Mouse (Mus musculus): ENCODE data around the gene Mvb12b. TPM values are rescaled to one million over a fixed set of nuclear protein-coding genes. Genes with fewer than 3 reads are reported as not detected.

Mvb12b gene
- total RNA-seq, 2 experiments from 2014 or later = 74.6 to 78.4 TPM

DNA sequence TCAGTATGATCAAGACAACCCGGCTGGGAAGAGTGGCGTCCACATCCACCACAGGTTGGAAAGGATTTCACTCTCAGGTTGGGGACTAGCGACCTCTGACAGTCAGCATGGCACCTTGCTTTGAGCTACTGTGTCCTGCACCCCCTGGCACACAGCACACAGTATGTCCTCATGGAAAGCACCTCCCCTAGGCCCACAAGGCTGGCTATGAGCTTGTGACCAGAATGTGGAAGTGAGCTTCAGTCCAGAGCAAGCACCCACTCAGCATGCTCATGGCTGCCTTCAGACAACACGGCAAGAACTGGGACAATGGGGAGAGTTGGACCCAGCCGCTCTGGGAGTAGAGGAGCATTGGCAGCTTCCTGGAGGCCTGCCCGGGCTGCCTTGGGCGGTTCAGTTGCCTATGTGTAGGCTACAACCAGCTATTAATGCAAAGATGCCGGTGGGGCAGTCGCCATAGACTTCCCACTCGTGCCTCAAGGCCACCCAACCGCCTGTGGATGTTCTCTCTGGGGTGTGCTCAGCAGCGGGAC lies 84.6 kb downstream of the Mvb12b start:
- no peak overlapping the region for H3K4me3 ChIP-seq
- intact Hi-C loops (cut with DNase I) = loop anchor here (5.0 kb wide), 1 partner anchor 56 kb away; no protein-coding TSS in a partner anchor
- TF ChIP-seq CTCF (IDR thresholded peaks at IDR 0.05) = no peak
- DNase-seq (ENCODE audit: extremely low spot score in 1 of 2, low spot score in 2 of 2) = no peak
- no peak overlapping the region for H3K27ac ChIP-seq

DNA sequence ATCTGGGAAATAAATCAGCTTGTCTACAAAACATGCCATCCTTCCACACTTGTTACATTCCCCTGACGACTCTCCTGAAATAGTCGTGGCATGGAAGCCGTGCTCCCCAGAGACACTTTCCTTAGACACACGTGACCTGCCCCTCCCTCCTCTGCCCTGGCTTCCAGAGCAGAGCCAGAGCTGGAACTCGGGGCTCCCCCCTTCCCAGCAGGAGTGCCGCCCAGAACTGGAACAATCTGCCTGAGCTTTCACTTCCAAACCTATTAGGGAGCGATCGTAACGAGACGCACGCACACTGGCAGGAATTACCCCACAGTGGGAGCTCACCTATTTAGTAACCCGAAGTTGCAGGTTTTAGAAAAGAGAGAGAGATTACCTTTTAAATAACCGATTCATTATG lies 86.0 kb downstream of the Mvb12b start:
- TF ChIP-seq CTCF (IDR thresholded peaks at IDR 0.05) = no peak
- H3K27ac ChIP-seq = no peak overlapping the region
- DNase-seq (ENCODE audit: extremely low spot score in 1 of 2, low spot score in 2 of 2) = peak in 1 of 2 experiments; percentile 43
- no peak overlapping the region for H3K4me3 ChIP-seq
- intact Hi-C loops (cut with DNase I) = loop anchor here (5.0 kb wide), 1 partner anchor 54 kb away; no protein-coding TSS in a partner anchor

DNA sequence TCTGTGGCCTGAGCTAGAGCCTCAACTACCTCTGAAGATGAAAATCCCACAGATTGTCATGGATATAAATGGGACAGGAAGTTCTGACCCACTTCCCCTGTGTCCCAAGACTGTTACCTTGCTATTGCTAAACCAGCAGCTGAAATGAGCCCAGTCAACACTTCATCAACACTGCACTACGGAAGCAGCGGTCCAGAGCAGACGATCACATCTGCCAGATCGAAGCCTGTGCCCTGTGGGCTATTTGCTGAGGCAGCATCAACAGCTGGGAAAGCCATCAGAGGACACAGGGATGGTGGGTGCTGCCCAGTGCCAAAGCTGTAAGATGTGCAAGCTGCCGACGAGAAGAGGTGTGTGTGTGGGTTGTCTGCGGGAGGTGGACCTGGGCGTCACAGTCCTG lies 86.4 kb downstream of the Mvb12b start:
- intact Hi-C loops (cut with DNase I) = loop anchor here (5.0 kb wide), 1 partner anchor 54 kb away; no protein-coding TSS in a partner anchor
- no peak overlapping the region for H3K27ac ChIP-seq
- H3K4me3 ChIP-seq = no peak overlapping the region
- no peak for DNase-seq (ENCODE audit: extremely low spot score in 1 of 2, low spot score in 2 of 2)
- no peak for TF ChIP-seq CTCF (IDR thresholded peaks at IDR 0.05)

DNA sequence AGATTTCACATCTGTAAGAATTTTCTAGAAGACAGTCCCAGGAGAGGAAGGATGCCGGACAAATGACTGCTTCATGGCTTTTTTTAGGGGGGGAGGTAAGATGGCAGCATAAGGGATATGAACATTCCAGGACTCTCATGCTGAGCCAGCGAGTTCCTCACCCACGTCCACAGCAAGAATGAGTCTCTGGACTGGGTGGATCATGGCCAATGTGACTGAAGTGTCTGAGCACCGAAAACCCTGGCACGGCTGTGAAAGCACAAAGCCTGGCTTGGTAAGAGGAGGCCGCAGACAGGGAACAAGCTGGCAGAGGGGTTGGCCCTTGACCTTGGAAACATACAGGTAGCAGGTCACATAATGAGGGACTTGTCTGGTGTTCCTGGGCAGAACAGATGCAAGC lies 87.5 kb downstream of the Mvb12b start:
- intact Hi-C loops (cut with DNase I) = loop anchor here (5.0 kb wide), 1 partner anchor 53 kb away; no protein-coding TSS in a partner anchor
- no peak for TF ChIP-seq CTCF (IDR thresholded peaks at IDR 0.05)
- no peak for DNase-seq (ENCODE audit: extremely low spot score in 1 of 2, low spot score in 2 of 2)
- Histone ChIP-seq H3K27ac (no peak overlapping the region), H3K4me3 (no peak overlapping the region)

DNA sequence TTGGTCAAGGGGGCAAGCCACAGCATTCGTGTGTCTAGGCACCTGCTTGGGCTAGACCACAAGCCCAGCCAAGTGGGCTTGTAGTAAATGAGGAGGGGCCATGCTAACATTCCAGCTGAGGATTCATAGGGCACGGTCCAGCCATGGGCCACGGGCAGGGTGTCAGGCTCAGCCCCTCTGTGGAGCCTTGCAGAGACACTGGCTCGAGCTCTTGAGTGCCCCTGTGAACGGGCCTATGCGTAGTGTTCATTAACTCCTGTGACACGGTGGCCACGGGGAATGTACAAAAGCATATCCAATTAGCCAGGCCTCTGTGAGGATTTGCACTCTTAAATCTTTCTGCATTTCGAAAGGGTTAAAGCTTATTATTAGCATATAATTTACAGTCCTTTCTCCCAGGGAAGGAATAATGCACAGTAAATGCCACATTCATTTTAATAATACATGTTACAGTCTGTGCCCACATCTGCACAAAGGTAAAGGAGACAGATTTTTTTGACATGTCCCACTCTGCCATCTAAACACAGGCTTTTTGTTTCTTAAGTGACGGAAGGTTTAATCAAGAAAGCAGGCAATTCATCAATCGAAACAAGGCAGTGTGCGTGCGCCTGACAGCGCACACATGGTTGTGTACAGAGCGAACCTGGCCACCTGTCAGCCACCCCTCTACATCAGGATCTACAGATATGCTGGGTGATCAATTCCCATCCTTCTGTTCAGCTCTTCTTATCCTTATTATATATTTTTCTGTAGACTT lies 91.9 kb downstream of the Mvb12b start:
- no peak for TF ChIP-seq CTCF (IDR thresholded peaks at IDR 0.05)
- intact Hi-C loops (cut with DNase I) = no loop called here
- no peak for DNase-seq (ENCODE audit: extremely low spot score in 1 of 2, low spot score in 2 of 2)
- Histone ChIP-seq H3K4me3 (no peak overlapping the region), H3K27ac (peak overlapping the region; percentile 81; the same call in 1 of the 2 replicates)

DNA sequence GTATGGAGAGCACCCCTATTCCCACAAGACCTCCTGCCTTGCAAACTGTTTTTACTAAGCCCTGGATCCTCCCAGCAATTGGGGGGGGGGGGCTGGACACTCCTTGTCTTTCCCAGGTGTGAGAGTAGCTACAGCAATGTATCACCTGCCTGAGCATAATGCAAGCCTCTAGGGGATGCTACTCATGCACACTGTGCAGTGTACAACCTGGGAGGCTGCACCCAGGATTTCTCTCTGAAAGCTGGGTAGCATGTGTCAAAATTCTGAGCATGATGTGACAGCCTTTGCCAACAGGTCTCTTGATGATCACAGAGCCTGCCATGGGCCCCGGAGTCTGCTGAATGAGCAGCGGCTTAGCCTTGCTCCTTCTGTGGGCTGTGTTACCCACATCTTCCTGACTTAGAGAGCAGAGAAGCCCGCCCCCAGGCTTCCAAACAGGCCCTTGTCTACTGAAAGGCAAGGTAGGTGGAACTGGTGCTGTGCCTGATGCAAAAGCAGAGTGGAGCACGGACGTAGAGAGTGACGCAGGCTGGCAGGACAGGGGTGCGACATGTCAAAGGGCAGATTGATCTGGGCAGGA lies 92.7 kb downstream of the Mvb12b start:
- H3K27ac ChIP-seq = peak overlapping the region; percentile 81
- no peak; the same call in 1 of the 2 replicates for TF ChIP-seq CTCF (IDR thresholded peaks at IDR 0.05)
- peak; percentile 47 to 63 for DNase-seq (ENCODE audit: extremely low spot score in 1 of 2, low spot score in 2 of 2)
- intact Hi-C loops (cut with DNase I) = no loop called here
- no peak overlapping the region for H3K4me3 ChIP-seq

DNA sequence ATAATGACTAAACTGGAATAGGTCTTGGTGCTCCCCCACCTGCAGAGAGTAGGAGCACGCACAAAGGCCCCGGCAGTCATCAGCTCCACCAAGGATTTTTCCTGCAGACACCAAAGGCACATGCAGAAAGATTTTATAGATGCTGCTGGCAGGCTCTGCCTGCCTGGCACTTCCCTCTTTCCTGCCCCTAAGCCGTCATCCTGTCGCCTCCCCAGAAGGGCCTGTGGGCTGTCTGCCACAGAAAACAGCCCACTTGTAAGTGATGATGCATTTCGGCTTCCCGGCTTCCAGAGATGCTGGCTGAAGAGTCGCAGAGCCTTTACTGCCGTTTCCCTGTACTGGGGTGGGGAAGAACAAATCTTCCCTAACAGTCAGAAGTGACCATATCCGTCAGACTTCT lies 93.3 kb downstream of the Mvb12b start:
- H3K27ac ChIP-seq = peak overlapping the region; percentile 81
- DNase-seq (ENCODE audit: extremely low spot score in 1 of 2, low spot score in 2 of 2) = peak; percentile 74 to 76
- intact Hi-C loops (cut with DNase I) = loop anchor here (5.0 kb wide), 1 partner anchor 37 kb away; no protein-coding TSS in a partner anchor
- H3K4me3 ChIP-seq = no peak overlapping the region
- TF ChIP-seq CTCF (IDR thresholded peaks at IDR 0.05) = no peak; the same call in 1 of the 2 replicates

DNA sequence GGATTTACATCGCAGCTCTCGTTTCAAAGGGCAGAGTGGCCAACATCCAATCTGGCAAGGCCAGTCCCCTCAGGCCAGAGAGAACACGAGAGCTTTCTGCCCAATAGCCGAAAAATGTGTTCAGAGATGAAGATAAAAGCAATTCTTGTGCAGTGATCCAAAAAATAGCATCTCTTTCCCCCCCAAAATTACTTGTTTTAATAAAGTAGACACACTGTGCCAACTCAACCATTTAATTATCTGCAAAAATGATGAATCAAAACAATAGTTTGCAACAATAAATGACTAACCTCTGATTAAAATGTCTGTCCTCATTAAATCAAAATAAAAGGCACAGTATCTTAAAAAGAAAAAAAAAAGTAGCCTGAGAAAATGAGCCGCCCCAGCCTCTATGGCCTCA lies 97.4 kb downstream of the Mvb12b start:
- Histone ChIP-seq H3K4me3 (no peak overlapping the region), H3K27ac (no peak overlapping the region)
- no peak for TF ChIP-seq CTCF (IDR thresholded peaks at IDR 0.05)
- DNase-seq (ENCODE audit: extremely low spot score in 1 of 2, low spot score in 2 of 2) = no peak
- intact Hi-C loops (cut with DNase I) = loop anchor here (5.0 kb wide), 1 partner anchor 33 kb away; no protein-coding TSS in a partner anchor

DNA sequence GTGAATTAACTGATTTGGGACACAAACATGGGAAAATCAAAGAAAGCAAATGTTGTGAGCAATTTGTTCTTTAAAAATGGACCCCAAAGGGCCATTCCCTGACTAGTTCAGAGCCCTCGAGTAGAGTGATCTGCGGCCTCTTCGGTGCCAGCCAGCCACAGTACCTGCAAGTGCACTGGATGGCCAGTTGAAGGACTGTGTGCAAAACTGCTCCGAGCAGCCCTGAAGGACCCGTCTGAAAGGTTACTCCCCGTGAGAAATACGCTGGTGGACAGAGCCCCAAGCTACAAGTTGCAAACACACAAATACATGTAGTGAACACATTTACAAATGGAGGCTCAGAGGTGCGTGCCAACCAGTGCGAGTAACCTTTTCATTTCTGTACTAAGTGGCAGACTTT lies 98.0 kb downstream of the Mvb12b start:
- DNase-seq (ENCODE audit: extremely low spot score in 1 of 2, low spot score in 2 of 2) = no peak
- intact Hi-C loops (cut with DNase I) = loop anchor here (5.0 kb wide), 1 partner anchor 32 kb away; no protein-coding TSS in a partner anchor
- Histone ChIP-seq H3K4me3 (no peak overlapping the region), H3K27ac (no peak overlapping the region)
- no peak for TF ChIP-seq CTCF (IDR thresholded peaks at IDR 0.05)

DNA sequence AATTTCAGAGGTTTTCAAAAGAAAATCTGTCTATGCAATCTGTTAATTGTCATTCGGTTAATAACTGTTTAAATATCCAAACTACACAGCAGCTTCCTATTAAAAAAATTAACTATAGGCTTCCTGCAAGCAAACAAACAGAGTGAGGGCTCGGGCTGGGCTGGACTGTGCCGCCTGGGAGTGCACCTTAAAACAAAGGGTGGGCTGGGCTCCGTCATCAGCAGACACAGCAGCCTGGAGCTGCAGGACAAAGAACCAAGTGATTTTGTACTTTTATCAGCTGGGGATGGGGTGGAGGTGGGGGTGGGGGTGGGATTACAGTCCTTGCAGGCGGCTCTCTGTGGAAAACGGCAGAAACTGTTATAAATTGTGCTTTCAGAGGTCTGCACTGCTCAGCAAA lies 98.5 kb downstream of the Mvb12b start:
- DNase-seq (ENCODE audit: extremely low spot score in 1 of 2, low spot score in 2 of 2) = no peak
- no peak for TF ChIP-seq CTCF (IDR thresholded peaks at IDR 0.05)
- H3K27ac ChIP-seq = no peak overlapping the region
- no peak overlapping the region for H3K4me3 ChIP-seq
- intact Hi-C loops (cut with DNase I) = no loop called here

DNA sequence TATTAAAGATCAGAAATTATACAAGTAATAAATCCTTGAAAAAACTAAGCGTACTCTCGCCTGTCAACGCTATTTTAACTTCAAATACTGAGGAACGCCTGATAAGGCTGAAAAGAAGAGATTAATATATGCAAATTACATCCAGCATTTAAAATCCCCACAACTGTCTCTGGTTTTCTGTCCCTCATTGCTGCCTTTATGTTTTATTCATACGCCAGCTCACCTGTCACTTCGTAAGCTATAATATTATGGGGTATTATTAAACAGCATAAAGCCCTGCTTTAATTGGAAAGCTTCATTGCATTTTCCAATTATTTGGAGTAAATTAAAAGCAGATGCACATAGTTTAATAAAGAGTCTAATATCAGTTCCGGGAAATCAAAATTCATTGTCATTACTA lies 98.9 kb downstream of the Mvb12b start:
- Histone ChIP-seq H3K4me3 (no peak overlapping the region), H3K27ac (no peak overlapping the region)
- TF ChIP-seq CTCF (IDR thresholded peaks at IDR 0.05) = no peak
- intact Hi-C loops (cut with DNase I) = no loop called here
- DNase-seq (ENCODE audit: extremely low spot score in 1 of 2, low spot score in 2 of 2) = no peak

DNA sequence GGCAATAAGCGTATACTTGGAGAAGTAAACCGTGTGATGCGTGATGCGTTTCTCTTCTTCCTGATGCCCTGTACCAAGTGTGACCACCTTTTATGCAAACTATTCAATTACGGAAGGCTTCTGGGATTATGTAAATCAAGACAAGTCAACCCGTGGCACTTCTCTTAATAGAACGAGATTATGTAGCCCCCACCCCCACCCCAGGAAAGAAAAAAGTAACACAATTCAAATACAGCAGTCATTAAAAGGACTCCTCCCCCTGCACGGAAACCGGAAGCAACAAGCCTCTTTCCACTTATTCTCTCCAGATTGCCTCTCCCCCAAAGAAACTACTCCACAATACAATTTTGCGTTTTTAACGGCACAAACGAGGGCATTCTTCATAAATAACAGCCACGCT lies 99.6 kb downstream of the Mvb12b start:
- Histone ChIP-seq H3K4me3 (no peak overlapping the region), H3K27ac (no peak overlapping the region)
- no peak for TF ChIP-seq CTCF (IDR thresholded peaks at IDR 0.05)
- DNase-seq (ENCODE audit: extremely low spot score in 1 of 2, low spot score in 2 of 2) = no peak
- intact Hi-C loops (cut with DNase I) = no loop called here

All from left cerebral cortex, adult 2 months (tissue).